Mouse (Mus musculus) limb, embryonic 14.5 days (tissue): ENCODE measurements around the gene Papss2. TPM values are rescaled to one million over a fixed set of nuclear protein-coding genes. Genes with fewer than 3 reads are reported as not detected.

Source experiments
- ATAC-seq: fragments of 200-750 bp; cut with Nextera tagmentation; 2 replicates; pipeline ENCODE4 v1.8.0; 2017; ENCODE audit warnings: low read depth, moderate number of reproducible peaks, moderate TSS enrichment; ENCODE audit not compliant: low FRiP score
- DNase-seq: peaks from one replicate; pipeline ENCODE4 v3.0.0-alpha.2; 2015; ENCODE audit warnings: low spot score
- H3K27ac ChIP-seq: fragments of 300-500 bp; sonication (generic); replicated peaks from 2 replicates; pipeline ENCODE4 v1.5.1; 2014; ENCODE audit warnings: low read depth, mild to moderate bottlenecking, low read length, moderate library complexity, mixed read lengths
- H3K27me3 ChIP-seq: fragments of 300-500 bp; sonication (generic); 2 replicates; pipeline ENCODE4 v1.6.1; 2014; ENCODE audit warnings: low read length, mixed read lengths; ENCODE audit not compliant: control insufficient read depth, insufficient read depth
- H3K36me3 ChIP-seq: fragments of 300-500 bp; sonication (generic); 2 replicates; pipeline ENCODE4 v1.6.1; 2014; ENCODE audit warnings: mild to moderate bottlenecking, low read length, moderate library complexity, mixed read lengths; ENCODE audit not compliant: control insufficient read depth, insufficient read depth
- H3K4me1 ChIP-seq: fragments of 300-500 bp; sonication (generic); 2 replicates; pipeline ENCODE4 v1.6.1; 2014; ENCODE audit warnings: antibody characterized with exemption, low read length, mixed read lengths; ENCODE audit not compliant: control insufficient read depth, insufficient read depth
- H3K4me2 ChIP-seq: fragments of 300-500 bp; sonication (generic); replicated peaks from 2 replicates; pipeline ENCODE4 v1.6.1; 2014; ENCODE audit warnings: low read depth, mild to moderate bottlenecking, low read length, moderate library complexity; ENCODE audit not compliant: severe bottlenecking
- H3K4me3 ChIP-seq: fragments of 300-500 bp; sonication (generic); replicated peaks from 2 replicates; pipeline ENCODE4 v1.5.1; 2014; ENCODE audit warnings: low read length
- H3K9ac ChIP-seq: fragments of 300-500 bp; sonication (generic); 2 replicates; pipeline ENCODE4 v1.6.1; 2014; ENCODE audit warnings: mild to moderate bottlenecking, low read depth, low read length, moderate library complexity; ENCODE audit not compliant: severe bottlenecking
- H3K9me3 ChIP-seq: fragments of 300-500 bp; sonication (generic); 2 replicates; pipeline ENCODE4 v1.6.1; 2016; ENCODE audit warnings: low read length; ENCODE audit not compliant: control insufficient read depth
- POLR2A ChIP-seq: fragments of 200-500 bp; IDR thresholded peaks from 2 replicates; pipeline ENCODE4 v1.8.0; 2012; ENCODE audit warnings: inconsistent platforms, mild to moderate bottlenecking, moderate library complexity, borderline replicate concordance; ENCODE audit not compliant: insufficient read depth, insufficient read length; ENCODE audit errors: extremely low read depth
- WGBS: fragments of 180-500 bp; shearing (Covaris S2); extraction: QIAGEN DNeasy Blood & Tissue Kit; methylation state at CpG from one replicate; pipeline ENCODE4 v1.1.7; 2014; 5-methylcytosine and 5-hydroxymethylcytosine counted together
- polyA plus RNA-seq, 2 experiments: library from polyadenylated mRNA; depleted of rRNA in 1 of 2; stranded (reverse) in 1 of 2; unstranded in 1 of 2; fragments of >200 nt; fragmentation: Nextera tagmentation in 1 of 2; extraction: Ambion mirVana in 1 of 2; gene quantifications; 2 replicates each; pipeline versions ENCODE4 v1.2.1 to v1.2.3; 2012 to 2014

Papss2 gene
- polyA plus RNA-seq (2012; rRNA removed) (61.1 and 62.0 TPM in 2 replicates), polyA plus RNA-seq (2014; fragmentation: Nextera tagmentation; extraction: Ambion mirVana) (48.2 and 51.1 TPM in 2 replicates)

- Histone ChIP-seq H3K36me3 (no peaks in the 10 kb centered on the region), H3K4me3 (peak within 1 kb of the TSS; percentile 58), H3K27ac (peak within 1 kb of the TSS; percentile 65), H3K27me3 (no peaks in the 10 kb centered on the region), H3K4me1 (no peaks in the 10 kb centered on the region), H3K9me3 (no peaks in the 10 kb centered on the region), H3K9ac (peak within 1 kb of the TSS; percentile 79), H3K4me2 (peak within 1 kb of the TSS; percentile 70)
- 2% methylated on average over 27 of the region's 64 CpGs for WGBS
- ATAC-seq = peak; percentile 79
- peak; percentile 53 for DNase-seq
- TF ChIP-seq POLR2A = no peak
Measured at GRCm38 (mm10) chr19:32595506-32596286, at the start of gene Papss2. Gene Papss2 (plus strand): TSS chr19:32595790.

GRCm38 (mm10) chr19:32547396-32547795 lies 48.2 kb upstream of the Papss2 start:
- ATAC-seq (no peak), DNase-seq (no peak)
- peaks cover 8% of the 10 kb centered on the region for H3K4me1 ChIP-seq
- H3K9ac ChIP-seq = no peak overlapping the region
- no peak overlapping the region for H3K4me2 ChIP-seq
- WGBS = 56% methylated on average over 3 of the region's 3 CpGs
- H3K27me3 ChIP-seq = no peaks in the 10 kb centered on the region
- no peak for TF ChIP-seq POLR2A
- no peaks in the 10 kb centered on the region for H3K9me3 ChIP-seq
- H3K4me3 ChIP-seq = no peak overlapping the region
- H3K36me3 ChIP-seq = no peaks in the 10 kb centered on the region
- no peak overlapping the region for H3K27ac ChIP-seq

DNA sequence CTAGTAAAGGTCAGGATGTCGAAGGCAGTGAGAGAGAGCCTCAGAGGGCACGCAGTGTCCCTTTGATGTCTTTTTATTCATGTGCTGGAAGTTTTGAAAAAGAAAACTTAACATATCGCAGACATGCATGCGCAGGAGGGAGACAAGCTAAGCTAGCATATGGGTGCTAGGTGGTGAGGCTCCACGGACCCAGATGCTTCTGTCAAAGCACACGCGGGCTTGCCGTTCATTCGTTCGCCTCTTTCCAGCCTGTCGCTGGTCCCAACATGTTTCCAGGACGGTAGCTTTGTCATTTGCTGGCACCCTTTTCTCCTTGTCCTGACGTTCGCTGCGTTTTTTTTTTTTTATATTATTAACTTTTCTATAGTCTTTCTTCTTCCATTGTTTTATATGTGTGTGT lies 47.4 kb upstream of the Papss2 start:
- ATAC-seq (no peak), DNase-seq (no peak)
- TF ChIP-seq POLR2A = no peak
- Histone ChIP-seq H3K36me3 (no peaks in the 10 kb centered on the region), H3K4me2 (no peak overlapping the region), H3K27me3 (no peaks in the 10 kb centered on the region), H3K27ac (no peak overlapping the region), H3K9me3 (no peaks in the 10 kb centered on the region), H3K4me1 (peaks cover 8% of the 10 kb centered on the region), H3K4me3 (no peak overlapping the region), H3K9ac (no peak overlapping the region)
- 79% methylated on average over 15 of the region's 15 CpGs for WGBS

DNA sequence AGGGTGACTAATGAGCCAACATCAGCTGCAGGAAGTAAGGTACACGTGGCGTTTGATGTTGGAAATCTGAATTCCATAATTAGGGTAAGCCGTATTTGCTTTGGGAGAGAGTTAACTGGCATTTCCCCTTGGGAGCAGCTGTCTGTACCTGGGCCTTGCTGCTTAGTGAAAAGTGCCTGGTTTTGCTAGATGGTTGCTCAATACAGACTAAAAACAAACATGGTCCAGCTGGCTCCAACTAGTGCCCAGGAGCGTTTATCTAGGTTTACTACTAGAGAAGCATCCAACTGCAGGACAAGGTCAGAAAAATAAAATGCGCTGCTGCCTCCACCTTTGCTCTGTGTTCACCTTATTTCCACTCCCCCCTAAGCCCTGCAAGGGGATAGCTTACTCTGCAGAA lies 45.1 kb upstream of the Papss2 start:
- H3K9me3 ChIP-seq = no peaks in the 10 kb centered on the region
- H3K4me1 ChIP-seq = peaks cover 18% of the 10 kb centered on the region
- H3K9ac ChIP-seq = no peak overlapping the region
- no peak for DNase-seq
- no peak overlapping the region for H3K27ac ChIP-seq
- WGBS = 24% methylated on average over 5 of the region's 5 CpGs
- no peak for ATAC-seq
- no peaks in the 10 kb centered on the region for H3K27me3 ChIP-seq
- TF ChIP-seq POLR2A = no peak
- H3K4me2 ChIP-seq = no peak overlapping the region
- H3K36me3 ChIP-seq = no peaks in the 10 kb centered on the region
- H3K4me3 ChIP-seq = no peak overlapping the region

DNA sequence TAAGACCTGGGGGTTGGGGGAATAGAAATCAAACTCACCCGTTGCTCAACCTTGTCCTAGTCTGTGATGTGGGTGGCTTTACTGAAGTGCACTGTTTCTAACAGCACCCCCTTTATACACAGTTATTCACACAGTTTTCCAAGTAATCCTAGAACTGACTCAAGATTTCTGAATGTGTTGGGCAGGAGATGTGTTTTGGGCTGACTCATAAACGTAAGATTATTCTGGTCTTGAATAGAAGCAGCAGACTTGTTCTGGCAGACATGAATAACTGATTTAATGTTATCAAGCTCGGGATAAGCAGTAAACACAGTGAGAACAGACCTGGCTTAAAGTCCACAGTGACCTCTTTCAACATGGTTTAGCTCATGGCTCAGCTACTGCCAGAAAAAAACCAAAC lies 44.1 kb upstream of the Papss2 start:
- no peak overlapping the region for H3K4me3 ChIP-seq
- peaks cover 20% of the 10 kb centered on the region for H3K4me1 ChIP-seq
- H3K36me3 ChIP-seq = no peaks in the 10 kb centered on the region
- no peak for DNase-seq
- ATAC-seq = no peak
- no peaks in the 10 kb centered on the region for H3K9me3 ChIP-seq
- WGBS = 41% methylated on average over 3 of the region's 3 CpGs
- no peaks in the 10 kb centered on the region for H3K27me3 ChIP-seq
- H3K9ac ChIP-seq = no peak overlapping the region
- H3K27ac ChIP-seq = no peak overlapping the region
- no peak for TF ChIP-seq POLR2A
- H3K4me2 ChIP-seq = no peak overlapping the region
